Mouse (Mus musculus): Measurements from ENCODE around the gene Gadd45g.

Gene Gadd45g

GRCm38 (mm10) chr13:51891825-51892532, 45.5 kb downstream of the Gadd45g start:
- no peak for DNase-seq

- no peak for DNase-seq
Observed at GRCm38 (mm10) chr13:51897579-51897978, 51.1 kb downstream of the Gadd45g start.
